Mouse (Mus musculus) kidney, embryonic 14.5 days (tissue): ENCODE results near the gene Coro1b. TPM values are rescaled to one million over a fixed set of nuclear protein-coding genes. Genes with fewer than 3 reads are reported as not detected.

Experiments
- ATAC-seq: fragments of 200-750 bp; cut with Nextera tagmentation; 2 replicates; pipeline ENCODE4 v1.8.0; 2017; ENCODE audit warnings: moderate number of reproducible peaks, mild to moderate bottlenecking, moderate TSS enrichment, moderate library complexity; ENCODE audit not compliant: low FRiP score, low TSS enrichment
- H3K27ac ChIP-seq: fragments of 300-500 bp; sonication (generic); 2 replicates; pipeline ENCODE4 v1.5.1; 2014; ENCODE audit warnings: low read depth, mild to moderate bottlenecking, low read length, moderate library complexity, mixed read lengths
- H3K27me3 ChIP-seq: fragments of 300-500 bp; sonication (generic); 2 replicates; pipeline ENCODE4 v1.6.1; 2014; ENCODE audit warnings: mild to moderate bottlenecking, low read length; ENCODE audit not compliant: control insufficient read depth, insufficient read depth
- H3K36me3 ChIP-seq: fragments of 300-500 bp; sonication (generic); 2 replicates; pipeline ENCODE4 v1.6.1; 2014; ENCODE audit warnings: low read length, mixed read lengths; ENCODE audit not compliant: control insufficient read depth, insufficient read depth
- H3K4me1 ChIP-seq: fragments of 300-500 bp; sonication (generic); 2 replicates; pipeline ENCODE4 v1.6.1; 2014; ENCODE audit warnings: low read length, mixed read lengths; ENCODE audit not compliant: control insufficient read depth, insufficient read depth
- H3K4me2 ChIP-seq: fragments of 300-500 bp; sonication (generic); replicated peaks from 2 replicates; pipeline ENCODE4 v1.6.1; 2014; ENCODE audit warnings: low read depth, mild to moderate bottlenecking, low read length
- H3K4me3 ChIP-seq: fragments of 300-500 bp; sonication (generic); 2 replicates; pipeline ENCODE4 v1.5.1; 2014; ENCODE audit warnings: mild to moderate bottlenecking, low read length
- H3K9ac ChIP-seq: fragments of 300-500 bp; sonication (generic); 2 replicates; pipeline ENCODE4 v1.6.1; 2014; ENCODE audit warnings: low read depth, mild to moderate bottlenecking, low read length, moderate library complexity
- H3K9me3 ChIP-seq: fragments of 300-500 bp; sonication (generic); 2 replicates; pipeline ENCODE4 v1.6.1; 2016; ENCODE audit warnings: low read length; ENCODE audit not compliant: control insufficient read depth
- WGBS: fragments of 180-500 bp; shearing (Covaris S2); extraction: QIAGEN DNeasy Blood & Tissue Kit; methylation state at CpG from one replicate; pipeline ENCODE4 v1.1.7; 2014; 5-methylcytosine and 5-hydroxymethylcytosine counted together
- polyA plus RNA-seq: library from polyadenylated mRNA; unstranded; fragments of >200 nt; fragmentation: Nextera tagmentation; extraction: Ambion mirVana; gene quantifications from 2 replicates; pipeline ENCODE4 v1.2.1, GENCODE M21; 2014

Coro1b gene
- polyA plus RNA-seq, 1 experiment from 2014 or later, result 156 TPM

GRCm38 (mm10) chr19:4104675-4105194 is 43.7 kb upstream of the Coro1b start:
- Histone ChIP-seq H3K9me3 (no peaks in the 10 kb centered on the region), H3K9ac (no peak overlapping the region), H3K36me3 (no peaks in the 10 kb centered on the region; the same call in 1 of the 2 replicates), H3K27ac (no peak overlapping the region), H3K4me2 (no peak overlapping the region), H3K4me1 (peaks cover 9% of the 10 kb centered on the region), H3K27me3 (peaks cover 13% of the 10 kb centered on the region), H3K4me3 (no peak overlapping the region)
- 89% methylated on average over 16 of the region's 16 CpGs for WGBS
- no peak for ATAC-seq

GRCm38 (mm10) chr19:4106654-4107053 is 41.8 kb upstream of the Coro1b start:
- Histone ChIP-seq H3K27me3 (peaks cover 3% of the 10 kb centered on the region), H3K4me3 (no peak overlapping the region), H3K27ac (no peak overlapping the region), H3K9ac (no peak overlapping the region), H3K4me1 (no peaks in the 10 kb centered on the region), H3K4me2 (no peak overlapping the region), H3K9me3 (no peaks in the 10 kb centered on the region), H3K36me3 (peaks cover 2% of the 10 kb centered on the region; the same call in 1 of the 2 replicates)
- ATAC-seq, result no peak
- 83% methylated on average over 14 of the region's 14 CpGs for WGBS

GRCm38 (mm10) chr19:4108535-4108934 is 39.9 kb upstream of the Coro1b start:
- H3K27me3 ChIP-seq, result no peaks in the 10 kb centered on the region
- no peak overlapping the region for H3K9ac ChIP-seq
- H3K4me2 ChIP-seq, result no peak overlapping the region
- H3K4me1 ChIP-seq, result peaks cover 10% of the 10 kb centered on the region
- 88% methylated on average over 9 of the region's 9 CpGs for WGBS
- no peak overlapping the region for H3K27ac ChIP-seq
- no peak overlapping the region for H3K4me3 ChIP-seq
- H3K36me3 ChIP-seq, result peaks cover 20% of the 10 kb centered on the region
- no peak for ATAC-seq
- H3K9me3 ChIP-seq, result no peaks in the 10 kb centered on the region

- H3K4me1 ChIP-seq, result peaks cover 24% of the 10 kb centered on the region
- H3K27ac ChIP-seq, result no peak overlapping the region
- no peaks in the 10 kb centered on the region for H3K27me3 ChIP-seq
- H3K4me2 ChIP-seq, result no peak overlapping the region
- no peaks in the 10 kb centered on the region for H3K9me3 ChIP-seq
- H3K9ac ChIP-seq, result no peak overlapping the region
- 94% methylated on average over 26 of the region's 26 CpGs for WGBS
- peaks cover 49% of the 10 kb centered on the region for H3K36me3 ChIP-seq
- no peak for ATAC-seq
- no peak overlapping the region for H3K4me3 ChIP-seq
Measured at GRCm38 (mm10) chr19:4112063-4112960, 36.1 kb upstream of the Coro1b start.

- Histone ChIP-seq H3K4me2 (no peak overlapping the region), H3K36me3 (peaks cover 58% of the 10 kb centered on the region), H3K4me1 (peaks cover 24% of the 10 kb centered on the region), H3K4me3 (no peak overlapping the region), H3K9me3 (no peaks in the 10 kb centered on the region), H3K9ac (peak overlapping the region; percentile 34; the same call in 1 of the 2 replicates), H3K27me3 (no peaks in the 10 kb centered on the region), H3K27ac (peak overlapping the region; percentile 79)
- ATAC-seq, result peak; percentile 52; the same call in 1 of the 2 replicates
- WGBS, result 35% methylated on average over 13 of the region's 13 CpGs
Measured at GRCm38 (mm10) chr19:4113186-4113805, 35.1 kb upstream of the Coro1b start.

GRCm38 (mm10) chr19:4113806-4114230 is 34.6 kb upstream of the Coro1b start:
- Histone ChIP-seq H3K9ac (no peak overlapping the region), H3K9me3 (no peaks in the 10 kb centered on the region), H3K27me3 (no peaks in the 10 kb centered on the region), H3K36me3 (peaks cover 61% of the 10 kb centered on the region), H3K4me1 (peaks cover 24% of the 10 kb centered on the region), H3K4me3 (no peak overlapping the region), H3K4me2 (no peak overlapping the region), H3K27ac (peak overlapping the region; percentile 79)
- ATAC-seq, result peak; percentile 59
- WGBS, result 7% methylated on average over 5 of the region's 5 CpGs

GRCm38 (mm10) chr19:4114551-4114950 is 33.9 kb upstream of the Coro1b start:
- Histone ChIP-seq H3K36me3 (peaks cover 63% of the 10 kb centered on the region), H3K4me2 (no peak overlapping the region), H3K9ac (no peak overlapping the region; the same call in 1 of the 2 replicates), H3K9me3 (no peaks in the 10 kb centered on the region), H3K27ac (peak overlapping the region; percentile 57; the same call in 1 of the 2 replicates), H3K4me1 (peaks cover 24% of the 10 kb centered on the region), H3K4me3 (no peak overlapping the region), H3K27me3 (no peaks in the 10 kb centered on the region)
- WGBS, result 85% methylated on average over 10 of the region's 10 CpGs
- no peak for ATAC-seq

- Histone ChIP-seq H3K4me1 (peaks cover 24% of the 10 kb centered on the region), H3K27ac (no peak overlapping the region), H3K9me3 (no peaks in the 10 kb centered on the region), H3K4me3 (no peak overlapping the region), H3K27me3 (no peaks in the 10 kb centered on the region), H3K9ac (no peak overlapping the region), H3K36me3 (peaks cover 63% of the 10 kb centered on the region), H3K4me2 (no peak overlapping the region)
- no peak for ATAC-seq
- 96% methylated on average over 10 of the region's 10 CpGs for WGBS
Measured at GRCm38 (mm10) chr19:4115144-4115543, 33.3 kb upstream of the Coro1b start.

GRCm38 (mm10) chr19:4115816-4116215 is 32.6 kb upstream of the Coro1b start:
- WGBS, result 89% methylated on average over 11 of the region's 11 CpGs
- Histone ChIP-seq H3K9ac (no peak overlapping the region), H3K27ac (no peak overlapping the region), H3K36me3 (peaks cover 63% of the 10 kb centered on the region), H3K27me3 (no peaks in the 10 kb centered on the region), H3K4me3 (no peak overlapping the region), H3K4me2 (no peak overlapping the region), H3K9me3 (no peaks in the 10 kb centered on the region), H3K4me1 (peaks cover 24% of the 10 kb centered on the region)
- ATAC-seq, result no peak
